Mouse (Mus musculus): Measurements from ENCODE around the gene Gm12789. TPM values are rescaled to one million over a fixed set of nuclear protein-coding genes. Genes with fewer than 3 reads are reported as not detected.
A peak's percentile ranks its signal among the peaks of the same experiment; 100 is the strongest.
"Not testable (repeated sequence)": the region's sequence is repeated elsewhere in the genome, so short reads cannot be mapped to it uniquely, and the experiment has no call there.

The Gm12789 gene
- not detected in 2 replicates for polyA plus RNA-seq (2015; fragmentation: Nextera tagmentation; extraction: Ambion mirVana)

GRCm38 (mm10) chr4:101986326-101986725, at the start of gene Gm12789:
Gm12789 (plus strand) TSS chr4:101986626.
- H3K4me1 ChIP-seq (replicated peaks); H3K27ac ChIP-seq; H3K4me3 ChIP-seq (replicated peaks); H3K4me2 ChIP-seq; H3K9ac ChIP-seq; H3K36me3 ChIP-seq; DNase-seq; H3K9me3 ChIP-seq (replicated peaks); ATAC-seq (ENCODE audit: low read depth); H3K27me3 ChIP-seq: not testable (repeated sequence)
- 50% methylated on average over 2 of the region's 2 CpGs for WGBS (ENCODE audit: insufficient replicate concordance)

DNA sequence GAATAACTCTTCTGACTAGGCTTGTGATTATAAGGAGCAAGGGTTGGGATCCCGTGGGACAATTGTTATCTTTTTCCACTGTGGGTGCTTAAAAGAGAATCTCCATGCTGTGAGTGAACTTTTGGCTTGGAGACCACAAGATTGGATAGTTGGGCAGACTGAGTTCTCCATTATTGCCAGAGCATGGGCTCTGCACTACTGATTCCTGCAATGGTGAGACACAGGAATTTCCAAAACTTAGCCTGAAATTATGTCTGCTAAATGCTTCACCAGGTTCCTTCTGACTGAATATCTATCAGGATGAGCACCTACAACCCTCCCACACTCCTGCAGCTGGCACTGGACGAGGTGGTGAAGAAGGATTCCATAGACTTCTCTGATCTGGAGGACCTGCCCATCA, 46.3 kb upstream of the Gm12789 start, which contains the start of gene Gm12794:
Gm12794 (plus strand) TSS at position 301 of the 400 bp plus-strand sequence.
- not testable (repeated sequence) for ATAC-seq (ENCODE audit: low read depth); DNase-seq
- 26% methylated on average over 2 of the region's 2 CpGs for WGBS (ENCODE audit: insufficient replicate concordance)

DNA sequence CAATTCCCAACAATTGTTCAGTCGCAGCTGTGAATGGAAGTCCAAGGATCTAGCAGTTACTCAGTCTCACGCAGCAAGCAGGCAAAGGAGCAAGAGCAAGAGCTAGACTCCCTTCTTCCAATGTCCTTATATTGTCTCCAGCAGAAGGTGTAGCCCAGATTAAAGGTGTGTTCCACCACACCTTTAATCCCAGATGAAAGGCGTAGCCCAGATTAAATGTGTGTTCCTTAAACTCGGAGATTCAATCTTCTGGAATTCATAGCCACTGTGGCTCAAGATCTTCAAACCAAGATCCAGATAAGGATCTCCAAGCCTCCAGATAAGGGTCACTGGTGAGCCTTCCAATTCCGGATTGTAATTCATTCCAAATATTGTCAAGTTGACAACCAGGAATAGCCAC, 5.5 kb upstream of the Gm12789 start, which contains the start of gene Gm12790:
Gm12790 (minus strand) TSS at position 101 of the 400 bp plus-strand sequence.
- H3K4me2 ChIP-seq; H3K27me3 ChIP-seq; H3K9ac ChIP-seq; H3K27ac ChIP-seq; H3K36me3 ChIP-seq; ATAC-seq (ENCODE audit: low read depth); H3K4me1 ChIP-seq (replicated peaks); DNase-seq; H3K4me3 ChIP-seq (replicated peaks); H3K9me3 ChIP-seq (replicated peaks): not testable (repeated sequence)
- 42% methylated on average over 1 of the region's 5 CpGs for WGBS (ENCODE audit: insufficient replicate concordance)

More for the DNA sequence above, 46.3 kb upstream of the Gm12789 start, which contains the start of gene Gm12794:
- H3K27ac ChIP-seq; H3K36me3 ChIP-seq; H3K9me3 ChIP-seq (replicated peaks); H3K4me1 ChIP-seq (replicated peaks); H3K4me2 ChIP-seq; H3K4me3 ChIP-seq (replicated peaks); H3K27me3 ChIP-seq; H3K9ac ChIP-seq: not testable (repeated sequence)

DNA sequence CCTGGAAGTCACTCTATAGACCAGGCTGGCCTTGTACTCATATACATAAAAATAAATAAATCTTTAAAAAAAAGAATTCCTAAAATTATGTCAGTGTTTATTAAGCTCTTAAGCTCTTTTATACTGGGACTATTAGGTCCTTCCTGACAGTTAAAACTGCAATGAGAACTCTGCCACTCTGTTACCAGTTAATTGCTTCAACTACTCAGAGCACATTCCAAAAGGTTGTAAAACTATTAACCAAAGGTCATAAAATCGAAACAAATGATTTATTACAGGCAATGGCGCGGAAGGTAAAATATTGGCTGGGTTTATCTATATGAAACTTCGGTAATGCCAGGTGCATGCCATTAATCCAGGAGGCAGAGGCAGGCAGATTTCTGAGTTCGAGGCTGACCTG, 748 bp upstream of the Gm12789 start:
- no peak overlapping the region for H3K27ac ChIP-seq
- H3K36me3 ChIP-seq: no peaks in the 10 kb centered on the region
- no peaks in the 10 kb centered on the region for H3K4me1 ChIP-seq (replicated peaks)
- H3K9ac ChIP-seq: no peak overlapping the region
- H3K9me3 ChIP-seq (replicated peaks): no peaks in the 10 kb centered on the region; the same call in 1 of the 2 replicates
- no peak for ATAC-seq (ENCODE audit: low read depth)
- no peak overlapping the region for H3K4me2 ChIP-seq
- H3K4me3 ChIP-seq (replicated peaks): no peak overlapping the region
- no peaks in the 10 kb centered on the region for H3K27me3 ChIP-seq
- no peak for DNase-seq
- WGBS (ENCODE audit: insufficient replicate concordance): 64% methylated on average over 5 of the region's 5 CpGs

- Histone ChIP-seq H3K9me3 (replicated peaks) (no peaks in the 10 kb centered on the region), H3K4me2 (no peak overlapping the region), H3K4me3 (replicated peaks) (no peak overlapping the region), H3K4me1 (replicated peaks) (no peaks in the 10 kb centered on the region), H3K27ac (no peak overlapping the region), H3K27me3 (no peaks in the 10 kb centered on the region), H3K36me3 (no peaks in the 10 kb centered on the region), H3K9ac (no peak overlapping the region)
- 78% methylated on average over 5 of the region's 5 CpGs for WGBS (ENCODE audit: insufficient replicate concordance)
- DNase-seq: no peak
- ATAC-seq (ENCODE audit: low read depth): no peak
These were observed 11.0 kb downstream of the Gm12789 start for GRCm38 (mm10) chr4:101997426-101997825.

DNA sequence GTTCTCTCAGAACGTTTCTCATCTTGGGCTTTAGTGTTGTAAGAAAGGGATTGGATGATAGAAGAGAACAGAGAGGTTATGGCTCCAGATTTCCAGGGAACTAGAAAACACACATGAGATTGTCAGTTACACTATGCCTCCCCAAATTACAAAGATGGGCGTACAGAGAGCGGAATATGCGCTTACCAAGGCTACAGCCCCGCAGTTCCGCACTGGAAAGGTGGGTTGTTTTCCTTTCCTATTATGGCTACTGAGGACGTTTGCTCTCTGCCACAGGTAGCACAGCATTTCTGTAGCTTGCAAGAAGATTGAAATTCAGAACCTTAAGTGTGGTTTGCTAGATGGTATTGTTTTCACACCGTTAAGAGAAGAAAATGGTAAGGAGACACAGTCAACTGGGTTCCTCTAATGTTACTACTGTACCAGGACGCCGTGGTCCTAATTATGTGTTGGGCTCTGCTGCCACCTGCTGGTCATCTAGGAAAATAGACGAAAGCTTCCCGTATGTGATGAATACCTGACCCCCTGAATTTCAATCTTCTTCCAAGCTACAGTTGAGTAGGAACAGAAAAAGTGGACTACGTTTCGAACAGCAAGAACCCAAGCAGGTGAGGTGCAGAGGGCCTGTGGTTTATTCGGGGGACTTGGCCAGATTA, 12.0 kb downstream of the Gm12789 start:
- 31% methylated on average over 15 of the region's 15 CpGs for WGBS (ENCODE audit: insufficient replicate concordance)
- H3K36me3 ChIP-seq: no peaks in the 10 kb centered on the region
- H3K27ac ChIP-seq: no peak overlapping the region
- DNase-seq (peak; percentile 2), ATAC-seq (ENCODE audit: low read depth) (no peak)
- H3K27me3 ChIP-seq: no peaks in the 10 kb centered on the region
- H3K4me3 ChIP-seq (replicated peaks): no peak overlapping the region
- H3K9me3 ChIP-seq (replicated peaks): no peaks in the 10 kb centered on the region
- H3K4me1 ChIP-seq (replicated peaks): no peaks in the 10 kb centered on the region
- no peak overlapping the region for H3K9ac ChIP-seq
- H3K4me2 ChIP-seq: no peak overlapping the region

- Histone ChIP-seq H3K4me2 (no peak overlapping the region), H3K27me3 (no peaks in the 10 kb centered on the region), H3K36me3 (no peaks in the 10 kb centered on the region), H3K4me3 (replicated peaks) (no peak overlapping the region), H3K9ac (no peak overlapping the region), H3K27ac (no peak overlapping the region), H3K4me1 (replicated peaks) (no peaks in the 10 kb centered on the region), H3K9me3 (replicated peaks) (no peaks in the 10 kb centered on the region)
- DNase-seq (no peak), ATAC-seq (ENCODE audit: low read depth) (no peak)
- WGBS (ENCODE audit: insufficient replicate concordance): 60% methylated on average over 6 of the region's 6 CpGs
These were observed 40.2 kb downstream of the Gm12789 start for GRCm38 (mm10) chr4:102026619-102027018.

Other genes starting within 250 kb of the Gm12789 start
- not detected in 2 replicates for gene B020004J07Rik, start 142.6 kb upstream of the Gm12789 start, polyA plus RNA-seq (2015; fragmentation: Nextera tagmentation; extraction: Ambion mirVana)
- gene C130073F10Rik, start 92.8 kb upstream of the Gm12789 start, polyA plus RNA-seq (2015; fragmentation: Nextera tagmentation; extraction: Ambion mirVana): not detected in 2 replicates
- not detected in 2 replicates for gene Gm12800, start 77.5 kb upstream of the Gm12789 start, polyA plus RNA-seq (2015; fragmentation: Nextera tagmentation; extraction: Ambion mirVana)
- not detected in 2 replicates for gene Gm12794, start 46.2 kb upstream of the Gm12789 start, polyA plus RNA-seq (2015; fragmentation: Nextera tagmentation; extraction: Ambion mirVana)
- gene Gm12790, start 5.6 kb upstream of the Gm12789 start, polyA plus RNA-seq (2015; fragmentation: Nextera tagmentation; extraction: Ambion mirVana): not detected in 2 replicates
- gene Pde4b, start 100.9 kb downstream of the Gm12789 start, polyA plus RNA-seq (2015; fragmentation: Nextera tagmentation; extraction: Ambion mirVana): 2.2 and 3.2 TPM in 2 replicates

All from liver, embryonic 13.5 days (tissue).